Mouse (Mus musculus) olfactory bulb, adult 2 months (tissue): ENCODE measurements around the gene Kif3c.

Experiments used
- CTCF ChIP-seq: fragments of 200-500 bp; IDR thresholded peaks from 2 replicates; pipeline ENCODE4 v1.5.1; 2012; ENCODE audit warnings: low read depth, mild to moderate bottlenecking, low read length, moderate library complexity; ENCODE audit not compliant: insufficient read depth
- POLR2A ChIP-seq: fragments of 200-500 bp; IDR thresholded peaks from 2 replicates; pipeline ENCODE4 v1.6.1; 2012; ENCODE audit warnings: mild to moderate bottlenecking, low read depth, low read length, moderate library complexity; ENCODE audit not compliant: insufficient read depth

- TF ChIP-seq CTCF (peak; percentile 84), POLR2A (no peak)
These were observed 25.8 kb downstream of the Kif3c start for GRCm38 (mm10) chr12:3390577-3391262.
